Mouse (Mus musculus): Measurements from ENCODE around the gene Slc17a9. TPM values are rescaled to one million over a fixed set of nuclear protein-coding genes. Genes with fewer than 3 reads are reported as not detected.

Gene Slc17a9
- 0.82 TPM for polyA plus RNA-seq (2014; fragmentation: Illumina TruSeq; extraction: RNeasy Lipid Tissue Mini Kit (QIAGEN cat#74804); ENCODE audit: low read depth, low replicate concordance)

GRCm38 (mm10) chr2:180724585-180725413, at the start of gene Slc17a9:
TSS of gene Slc17a9 (plus strand) at chr2:180725263.

GRCm38 (mm10) chr2:180709923-180710272, 15.2 kb upstream of the Slc17a9 start, which contains the start of the genes Dido1 and Gid8:
TSS of gene Dido1 (minus strand) at chr2:180709999.
TSS of gene Gid8 (plus strand) at chr2:180710117.

GRCm38 (mm10) chr2:180776793-180777192, 51.7 kb downstream of the Slc17a9 start, which contains the start of gene Bhlhe23:
TSS of gene Bhlhe23 (minus strand) at chr2:180776900.

Other genes starting within 250 kb of the Slc17a9 start
- not detected for gene Ntsr1, start 225.3 kb upstream of the Slc17a9 start, polyA plus RNA-seq (2014; fragmentation: Illumina TruSeq; extraction: RNeasy Lipid Tissue Mini Kit (QIAGEN cat#74804); ENCODE audit: low read depth, low replicate concordance)
- gene Mrgbp, start 144.0 kb upstream of the Slc17a9 start, polyA plus RNA-seq (2014; fragmentation: Illumina TruSeq; extraction: RNeasy Lipid Tissue Mini Kit (QIAGEN cat#74804); ENCODE audit: low read depth, low replicate concordance): 7.9 TPM
- 14.8 TPM for gene Ogfr, start 136.0 kb upstream of the Slc17a9 start, polyA plus RNA-seq (2014; fragmentation: Illumina TruSeq; extraction: RNeasy Lipid Tissue Mini Kit (QIAGEN cat#74804); ENCODE audit: low read depth, low replicate concordance)
- gene Col9a3, start 127.5 kb upstream of the Slc17a9 start, polyA plus RNA-seq (2014; fragmentation: Illumina TruSeq; extraction: RNeasy Lipid Tissue Mini Kit (QIAGEN cat#74804); ENCODE audit: low read depth, low replicate concordance): not detected
- gene Tcfl5, start 82.6 kb upstream of the Slc17a9 start, polyA plus RNA-seq (2014; fragmentation: Illumina TruSeq; extraction: RNeasy Lipid Tissue Mini Kit (QIAGEN cat#74804); ENCODE audit: low read depth, low replicate concordance): not detected
- gene Dido1, start 15.3 kb upstream of the Slc17a9 start, polyA plus RNA-seq (2014; fragmentation: Illumina TruSeq; extraction: RNeasy Lipid Tissue Mini Kit (QIAGEN cat#74804); ENCODE audit: low read depth, low replicate concordance): 14.5 TPM
- gene Gid8, start 15.1 kb upstream of the Slc17a9 start, polyA plus RNA-seq (2014; fragmentation: Illumina TruSeq; extraction: RNeasy Lipid Tissue Mini Kit (QIAGEN cat#74804); ENCODE audit: low read depth, low replicate concordance): 35.7 TPM
- gene Bhlhe23, start 51.6 kb downstream of the Slc17a9 start, polyA plus RNA-seq (2014; fragmentation: Illumina TruSeq; extraction: RNeasy Lipid Tissue Mini Kit (QIAGEN cat#74804); ENCODE audit: low read depth, low replicate concordance): not detected
- 25.1 TPM for gene Ythdf1, start 195.7 kb downstream of the Slc17a9 start, polyA plus RNA-seq (2014; fragmentation: Illumina TruSeq; extraction: RNeasy Lipid Tissue Mini Kit (QIAGEN cat#74804); ENCODE audit: low read depth, low replicate concordance)
- gene Birc7, start 203.8 kb downstream of the Slc17a9 start, polyA plus RNA-seq (2014; fragmentation: Illumina TruSeq; extraction: RNeasy Lipid Tissue Mini Kit (QIAGEN cat#74804); ENCODE audit: low read depth, low replicate concordance): not detected
- gene Nkain4, start 229.4 kb downstream of the Slc17a9 start, polyA plus RNA-seq (2014; fragmentation: Illumina TruSeq; extraction: RNeasy Lipid Tissue Mini Kit (QIAGEN cat#74804); ENCODE audit: low read depth, low replicate concordance): not detected
- 3.9 TPM for gene Arfgap1, start 242.0 kb downstream of the Slc17a9 start, polyA plus RNA-seq (2014; fragmentation: Illumina TruSeq; extraction: RNeasy Lipid Tissue Mini Kit (QIAGEN cat#74804); ENCODE audit: low read depth, low replicate concordance)